Mouse (Mus musculus): Measurements from ENCODE around the gene Pgr. TPM values are rescaled to one million over a fixed set of nuclear protein-coding genes. Genes with fewer than 3 reads are reported as not detected.

The Pgr gene
- polyA plus RNA-seq, 1 experiment from 2014 or later = 0.32 TPM

DNA sequence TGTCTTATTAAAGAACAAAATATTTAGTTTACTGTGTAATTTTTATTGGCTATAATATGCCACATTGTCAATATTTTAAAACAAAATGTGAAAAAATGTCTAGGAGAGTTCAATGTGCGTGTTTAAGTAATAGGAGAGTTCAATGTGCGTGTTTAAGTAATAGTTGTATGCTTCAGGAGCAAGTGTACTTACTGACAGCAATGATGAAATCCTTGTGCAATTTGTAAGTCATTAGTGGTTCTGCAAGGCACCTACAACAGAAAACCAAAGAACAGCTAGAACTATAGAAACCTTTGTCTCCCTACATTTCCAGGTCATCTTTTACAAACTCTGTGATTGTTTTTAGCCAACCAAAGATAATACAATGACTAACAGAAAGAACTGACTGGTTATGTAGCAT, 115.5 kb downstream of the Pgr start:
- 94% methylated on average over 2 of the region's 2 CpGs for WGBS

More for the DNA sequence above, 115.5 kb downstream of the Pgr start:
- Histone ChIP-seq H3K9ac (ENCODE audit: low read length) (no peak overlapping the region), H3K36me3 (ENCODE audit: control insufficient read depth, insufficient read depth, low read length) (peaks cover 4% of the 10 kb centered on the region; the same call in 1 of the 2 replicates), H3K4me1 (ENCODE audit: control insufficient read depth, insufficient read depth, low read length) (no peaks in the 10 kb centered on the region), H3K9me3 (replicated peaks; ENCODE audit: control insufficient read depth, low read length) (no peaks in the 10 kb centered on the region), H3K27ac (ENCODE audit: low read length) (no peak overlapping the region), H3K4me2 (ENCODE audit: low read depth, low read length) (no peak overlapping the region), H3K4me3 (replicated peaks; ENCODE audit: low read length) (no peak overlapping the region), H3K27me3 (ENCODE audit: control insufficient read depth, insufficient read depth, low read length) (no peaks in the 10 kb centered on the region)
- no peak for ATAC-seq (ENCODE audit: insufficient read depth, low FRiP score)

Other genes with a start within 250 kb of the Pgr start
- gene Gm16485, start 72.0 kb downstream of the Pgr start, polyA plus RNA-seq (2015; fragmentation: Nextera tagmentation; extraction: Ambion mirVana) = 0.07 and 0.08 TPM in 2 replicates